8 mouse cellular contexts compared by ENCODE assay signal in genomic region chr6:39557723-39558261, GRCm38 (mm10). TPM values are rescaled to one million over a fixed set of nuclear protein-coding genes. Genes with fewer than 3 reads are reported as not detected.
A peak's percentile ranks its signal among the peaks of the same experiment; 100 is the strongest.
DNase-seq lines count a peak whose midpoint lies in the region; ATAC-seq lines count a peak whose summit lies in the region.

Gene Dennd2a (minus strand): TSS chr6:39557867.

- H3K4me3 ChIP-seq in hindbrain, embryonic 16.5 days (ENCODE audit: low read length): peak within 1 kb of the TSS; percentile 66

- peaks cover 35% of the 10 kb centered on the region for H3K4me1 ChIP-seq in hindbrain, embryonic 16.5 days (ENCODE audit: control insufficient read depth, insufficient read depth, low read depth, low read length)

- H3K36me3 ChIP-seq in hindbrain, embryonic 16.5 days (ENCODE audit: control insufficient read depth, insufficient read depth, low read length): no peaks in the 10 kb centered on the region

- ATAC-seq in hindbrain, embryonic 16.5 days: peak; percentile 95
- ATAC-seq in megakaryocyte, adult 5-6 weeks (ENCODE audit: poor library complexity, severe bottlenecking): peak; percentile 33

- intact Hi-C loops in gastrocnemius, postnatal 14 days (cut with DNase I; ENCODE audit: low total_unique reads): no loop called here

- H3K9ac ChIP-seq in hindbrain, embryonic 16.5 days (ENCODE audit: low read depth, low read length): peak within 1 kb of the TSS; percentile 79

- no peaks in the 10 kb centered on the region for H3K9me3 ChIP-seq in hindbrain, embryonic 16.5 days (ENCODE audit: control insufficient read depth, low read length)

- H3K27ac ChIP-seq in hindbrain, embryonic 16.5 days (ENCODE audit: low read depth, low read length): peak within 1 kb of the TSS; percentile 93

- WGBS in hindbrain, embryonic 16.5 days: under 1% methylated on average over 40 of the region's 50 CpGs

- DNase-seq in adrenal gland, postnatal 25 days: peak; percentile 79
- DNase-seq in embryo, embryonic 10 days (ENCODE audit: low spot score): peak; percentile 96
- DNase-seq in gastrocnemius, postnatal 14 days: peak; percentile 89
- DNase-seq in left cerebral cortex, adult 8-10 months (ENCODE audit: low spot score in 2 of 2): peak; percentile 60 to 85
- peak; percentile 86 for DNase-seq in right cerebral cortex, postnatal 25 days
- no peak for DNase-seq in natural killer cell, adult 2 months (ENCODE audit: low spot score in 2 of 2)

- peak within 1 kb of the TSS; percentile 64 for H3K4me2 ChIP-seq in hindbrain, embryonic 16.5 days (ENCODE audit: low read length)

- no peaks in the 10 kb centered on the region for H3K27me3 ChIP-seq in hindbrain, embryonic 16.5 days (replicated peaks; ENCODE audit: control insufficient read depth, insufficient read depth, low read length)

RNA-seq across cellular contexts. Expression of gene Dennd2a, which starts in this region (rescaled TPM):
- total RNA-seq in adrenal gland, postnatal 25 days (2021): 10.8 and 11.9 TPM in 2 replicates
- total RNA-seq in gastrocnemius, postnatal 14 days (2021): 10 to 100 TPM in 1 of 2 experiments, 1 to 10 TPM in 1; 8.2 to 10.9 TPM
- polyA plus RNA-seq in hindbrain, embryonic 16.5 days (2015; fragmentation: Nextera tagmentation; extraction: Ambion mirVana): 12.8 and 17.6 TPM in 2 replicates
- 10 to 100 TPM; 22.0 to 27.0 (median 23.4) TPM for total RNA-seq in left cerebral cortex, adult 8-10 months (2022)
- 4.6 and 5.0 TPM in 2 replicates for total RNA-seq in megakaryocyte, adult 5-6 weeks (2015)
- total RNA-seq in megakaryocyte, adult 5-6 weeks (2017): 2.5 and 3.1 TPM in 2 replicates

Comparison
In these comparisons a context has a peak if more than half of its experiments do, and no peak if none do; other contexts are left out.
1. DNase-seq: peak in adrenal gland, postnatal 25 days (single experiment), embryo, embryonic 10 days (single experiment), gastrocnemius, postnatal 14 days (single experiment), left cerebral cortex, adult 8-10 months (2 of 2) and right cerebral cortex, postnatal 25 days (single experiment); none in natural killer cell, adult 2 months (0 of 2).